9 mouse cellular contexts compared by ENCODE assay signal in the genomic region with DNA sequence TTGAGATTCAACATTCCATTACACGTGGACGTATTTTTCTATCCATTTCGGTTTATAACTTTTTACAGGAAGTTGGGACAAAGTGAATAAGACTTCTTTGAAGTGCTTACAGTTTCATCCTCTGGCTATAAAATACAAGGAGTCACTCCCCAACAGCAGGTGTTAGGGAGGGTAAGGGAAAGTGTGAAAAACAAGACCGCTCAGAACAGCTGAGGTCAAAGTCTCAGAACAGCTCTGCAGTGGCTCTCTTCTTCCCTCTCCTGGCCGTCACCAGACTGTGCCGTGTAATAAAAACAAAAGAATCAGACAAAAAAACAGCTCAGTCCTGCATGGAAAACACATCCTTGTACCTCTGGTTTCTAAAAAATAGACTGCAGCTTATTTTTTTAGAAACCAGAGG. TPM values are rescaled to one million over a fixed set of nuclear protein-coding genes. Genes with fewer than 3 reads are reported as not detected.
DNase-seq lines count a peak whose midpoint lies in the region; ATAC-seq lines count a peak whose summit lies in the region.
"Had no signal": no experiment of that assay in that cellular context is flagged by ENCODE, and none has a peak within 500 bp of the region (broad histone marks: within the 10 kb centered on the region; RNA-seq: fewer than 3 reads in every experiment).

No protein-coding gene starts in this region.

- H3K36me3 ChIP-seq in kidney, embryonic 14.5 days (ENCODE audit: control insufficient read depth, insufficient read depth, low read length), result no peaks in the 10 kb centered on the region
- H3K36me3 ChIP-seq: heart, embryonic 13.5 days had no signal

- no peak overlapping the region for H3K4me2 ChIP-seq in kidney, embryonic 14.5 days (replicated peaks; ENCODE audit: low read depth, low read length)
- H3K4me2 ChIP-seq: heart, embryonic 13.5 days had no signal

- H3K4me3 ChIP-seq in kidney, embryonic 14.5 days (ENCODE audit: low read length), result no peak overlapping the region
- H3K4me3 ChIP-seq: heart, embryonic 13.5 days had no signal

- no peak overlapping the region for H3K9ac ChIP-seq in kidney, embryonic 14.5 days (ENCODE audit: low read depth, low read length)
- H3K9ac ChIP-seq: heart, embryonic 13.5 days had no signal

- ATAC-seq in kidney, embryonic 14.5 days (ENCODE audit: low FRiP score, low TSS enrichment), result peak; percentile 93
- ATAC-seq in monocyte, adult 5-6 weeks (replicated peaks; ENCODE audit: insufficient number of reproducible peaks, low FRiP score, low TSS enrichment, poor library complexity, severe bottlenecking), result no peak

- intact Hi-C loops in left cerebral cortex, postnatal 4 days (cut with DNase I), result no loop called here

- H3K27ac ChIP-seq in kidney, embryonic 14.5 days (ENCODE audit: low read depth, low read length), result no peak overlapping the region

- no peaks in the 10 kb centered on the region for H3K27me3 ChIP-seq in kidney, embryonic 14.5 days (ENCODE audit: control insufficient read depth, insufficient read depth, low read length)
- H3K27me3 ChIP-seq: heart, embryonic 13.5 days had no signal

- 15% methylated on average over 6 of the region's 6 CpGs for WGBS in kidney, embryonic 14.5 days

- peak; percentile 18 for DNase-seq in gastrocnemius, postnatal 25 days
- no peak for DNase-seq in gastrocnemius, postnatal 10 days
- DNase-seq in 3134 (ENCODE audit: extremely low read depth, insufficient read length, low spot score) (peak; percentile 11), R1 (ENCODE audit: low read depth, low spot score) (peak; percentile 76)
- no peak for DNase-seq in right cerebral cortex, adult 18-20 months
- DNase-seq in left cerebral cortex, postnatal 4 days, result no peak

- no peaks in the 10 kb centered on the region for H3K4me1 ChIP-seq in kidney, embryonic 14.5 days (ENCODE audit: control insufficient read depth, insufficient read depth, low read length)

- no peaks in the 10 kb centered on the region for H3K9me3 ChIP-seq in kidney, embryonic 14.5 days (ENCODE audit: control insufficient read depth, low read length)
- H3K9me3 ChIP-seq: heart, embryonic 13.5 days had no signal

RNA-seq across cellular contexts. Expression of gene Myl1, which starts 4.3 kb away (rescaled TPM):
- total RNA-seq in gastrocnemius, postnatal 25 days (2021), result over 10,000 TPM; 28,881 to 29,446 TPM
- over 10,000 TPM; 26,825 to 29,046 TPM for total RNA-seq in gastrocnemius, postnatal 10 days (2021)
- 2.8 and 3.2 TPM in 2 replicates for polyA plus RNA-seq in kidney, embryonic 14.5 days (2014; fragmentation: Nextera tagmentation; extraction: Ambion mirVana)
- not detected in 3 replicates for total RNA-seq in monocyte, adult 5-6 weeks (2017)
- under 1 TPM in 1 of 2 experiments, not detected in 1; 0.70 TPM for total RNA-seq in left cerebral cortex, postnatal 4 days (2021)

Comparison
In these comparisons a context has a peak if more than half of its experiments do, and no peak if none do; other contexts are left out.
1. DNase-seq: peak in gastrocnemius, postnatal 25 days (single experiment), 3134 (single experiment) and R1 (single experiment); none in gastrocnemius, postnatal 10 days (single experiment), right cerebral cortex, adult 18-20 months (single experiment) and left cerebral cortex, postnatal 4 days (single experiment).
2. RNA of gene Myl1, which starts 4.3 kb away (total RNA-seq): 28,881 to 29,446 TPM in gastrocnemius, postnatal 25 days and 26,825 to 29,046 TPM in gastrocnemius, postnatal 10 days; 0.70 TPM in left cerebral cortex, postnatal 4 days and not detected in monocyte, adult 5-6 weeks; every median in the first group is over 1,000 times any median in the second.